Mouse (Mus musculus): ENCODE data around the gene Fbxl2.
A peak's percentile ranks its signal among the peaks of the same experiment; 100 is the strongest.
"Not testable (repeated sequence)": the region's sequence is repeated elsewhere in the genome, so short reads cannot be mapped to it uniquely, and the experiment has no call there.

Gene Fbxl2

DNA sequence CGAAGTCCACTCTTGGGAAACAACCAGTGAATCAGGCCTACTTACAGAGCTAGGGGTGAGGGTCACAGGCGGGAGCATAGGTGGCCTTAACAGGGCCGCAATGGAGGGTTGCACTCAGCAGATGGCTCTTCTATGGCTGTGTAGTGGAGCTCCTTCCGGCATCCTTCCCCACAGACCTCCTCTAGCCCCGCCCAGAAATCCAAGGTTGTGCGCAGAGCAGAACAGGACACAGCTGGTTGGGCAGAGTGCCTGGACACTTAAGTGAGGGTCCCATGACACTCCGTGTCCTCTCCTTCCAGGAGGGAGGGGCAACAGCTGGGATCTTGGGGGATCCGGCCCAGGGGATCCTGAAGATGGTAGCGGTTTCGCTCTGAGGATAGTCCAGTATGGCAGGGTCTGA, at the start of gene Fbxl2:
Gene Fbxl2, minus strand, starts transcription at position 164 of the 400 bp plus-strand sequence.
- DNase-seq (ENCODE audit: low spot score in 2 of 2): no peak

GRCm38 (mm10) chr9:114094854-114095253, 48.9 kb upstream of the Fbxl2 start:
- no peak for DNase-seq (ENCODE audit: low spot score in 2 of 2)

DNA sequence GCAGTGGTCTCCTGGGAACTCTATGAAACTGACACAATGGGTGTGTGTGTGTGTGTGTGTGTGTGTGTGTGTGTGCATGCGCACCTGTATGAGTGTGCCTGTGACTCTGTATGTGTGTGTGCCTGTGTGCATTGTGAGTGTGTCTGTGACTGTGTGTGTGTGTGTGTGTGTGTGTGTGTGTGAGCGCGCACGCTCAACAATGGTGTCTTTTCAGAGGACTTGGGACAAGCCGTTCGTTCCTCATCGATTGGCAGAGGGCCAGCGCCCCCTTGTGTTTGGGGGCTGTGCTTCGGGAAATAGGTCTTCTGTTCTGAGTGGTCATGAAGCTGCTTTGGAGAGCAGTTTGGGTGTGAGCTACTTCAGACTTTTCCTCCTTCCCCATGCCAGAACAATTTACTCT, 46.2 kb upstream of the Fbxl2 start:
- DNase-seq (ENCODE audit: low spot score in 2 of 2): not testable (repeated sequence)

DNA sequence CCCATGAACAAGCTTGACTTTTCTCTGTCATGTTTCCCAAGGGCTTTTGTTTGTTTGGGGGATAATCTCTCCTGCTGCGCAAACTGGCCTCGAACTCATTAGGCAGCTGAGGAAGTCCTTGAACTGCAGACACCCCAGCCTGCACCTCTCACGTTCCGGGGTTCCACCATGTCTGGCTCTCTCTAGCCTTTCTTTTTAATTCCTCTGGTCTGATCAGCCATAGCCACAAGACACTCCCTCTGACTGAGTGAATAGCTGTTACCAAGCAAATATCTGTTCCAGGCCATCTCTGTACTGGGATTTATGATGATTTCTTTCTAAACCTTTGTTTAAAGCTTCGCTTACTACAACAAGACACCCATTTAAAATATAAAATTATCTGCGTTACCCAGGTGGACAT, 42.9 kb upstream of the Fbxl2 start:
- DNase-seq (ENCODE audit: low spot score in 2 of 2): not testable (repeated sequence)

- no peak for DNase-seq (ENCODE audit: low spot score in 2 of 2)
Observed at GRCm38 (mm10) chr9:114087106-114087815, 41.3 kb upstream of the Fbxl2 start.

GRCm38 (mm10) chr9:114086422-114086821, 40.4 kb upstream of the Fbxl2 start:
- DNase-seq (ENCODE audit: low spot score in 2 of 2): no peak

DNA sequence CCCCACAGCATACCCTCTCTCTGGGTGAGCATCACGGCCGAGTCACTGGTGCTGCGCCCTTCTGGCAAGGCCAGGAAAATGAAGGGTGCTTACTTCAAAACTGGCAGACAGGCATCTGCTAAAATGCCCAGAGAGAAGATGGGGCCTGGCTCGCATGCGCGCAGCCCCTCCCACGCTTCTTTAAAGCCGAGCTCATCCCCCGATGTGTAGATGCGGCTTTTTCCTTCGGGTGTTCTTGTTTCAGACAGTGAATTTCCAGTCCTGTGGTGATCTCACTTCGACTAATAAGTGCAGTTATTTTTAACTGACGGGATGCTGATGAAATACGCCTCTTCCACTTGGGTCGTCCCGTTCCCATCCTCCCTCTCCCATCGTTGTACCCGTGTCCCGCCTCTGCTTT, 27.7 kb upstream of the Fbxl2 start:
- no peak for DNase-seq (ENCODE audit: low spot score in 2 of 2)

GRCm38 (mm10) chr9:114069372-114069771, 23.4 kb upstream of the Fbxl2 start:
- DNase-seq (ENCODE audit: low spot score in 2 of 2): no peak

GRCm38 (mm10) chr9:114068494-114069053, 22.6 kb upstream of the Fbxl2 start:
- DNase-seq (ENCODE audit: low spot score in 2 of 2): no peak

GRCm38 (mm10) chr9:114057090-114057796, 11.3 kb upstream of the Fbxl2 start, which contains the start of gene Susd5:
Gene Susd5, plus strand, starts transcription at chr9:114057140.
- no peak for DNase-seq (ENCODE audit: low spot score in 2 of 2)

GRCm38 (mm10) chr9:114052866-114053265, 6.9 kb upstream of the Fbxl2 start:
- DNase-seq (ENCODE audit: low spot score in 2 of 2): no peak

- no peak for DNase-seq (ENCODE audit: low spot score in 2 of 2)
Observed at GRCm38 (mm10) chr9:114052031-114052430, 6.0 kb upstream of the Fbxl2 start.

GRCm38 (mm10) chr9:114050778-114051177, 4.8 kb upstream of the Fbxl2 start:
- no peak for DNase-seq (ENCODE audit: low spot score in 2 of 2)

- no peak for DNase-seq (ENCODE audit: low spot score in 2 of 2)
Observed at GRCm38 (mm10) chr9:114050106-114050505, 4.1 kb upstream of the Fbxl2 start.

DNA sequence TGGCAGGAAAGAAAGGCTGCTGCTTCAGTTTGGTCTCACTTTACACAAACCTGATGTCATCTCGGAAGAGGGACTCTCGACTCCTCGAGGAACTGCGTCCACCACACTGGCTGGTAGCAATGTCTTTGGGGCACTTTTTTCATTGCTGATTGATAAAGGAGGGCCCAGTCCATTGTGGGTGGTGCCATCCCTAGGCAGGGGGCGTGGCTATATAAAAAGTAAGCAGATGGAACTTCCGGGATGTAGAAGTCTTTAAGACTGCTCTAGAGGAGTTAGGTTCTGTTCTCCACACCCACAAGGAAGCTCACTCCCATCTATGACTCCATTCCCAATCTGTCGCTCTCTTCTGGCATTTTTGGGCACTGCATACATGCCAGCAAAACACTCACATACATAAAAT, 685 bp upstream of the Fbxl2 start:
- DNase-seq (ENCODE audit: low spot score in 2 of 2): no peak

DNA sequence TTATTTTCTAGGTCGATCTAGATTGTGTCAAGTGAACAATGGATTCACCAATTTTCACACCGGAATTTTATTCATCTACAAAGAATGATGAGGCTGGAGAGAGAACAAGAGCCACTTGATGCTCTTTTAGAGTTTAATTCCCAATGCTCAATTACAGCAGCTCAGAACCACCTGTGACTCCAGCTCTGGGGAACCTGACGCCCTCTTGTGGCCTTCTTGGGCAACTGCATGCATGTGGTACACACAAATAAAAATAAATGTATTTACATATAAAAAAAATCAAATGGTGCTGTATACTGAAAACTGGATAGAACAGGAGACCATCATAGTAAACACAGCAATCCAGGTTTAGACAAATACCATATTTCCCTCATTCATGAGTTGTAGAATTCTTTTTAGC, 1.5 kb downstream of the Fbxl2 start:
- no peak for DNase-seq (ENCODE audit: low spot score in 2 of 2)

DNA sequence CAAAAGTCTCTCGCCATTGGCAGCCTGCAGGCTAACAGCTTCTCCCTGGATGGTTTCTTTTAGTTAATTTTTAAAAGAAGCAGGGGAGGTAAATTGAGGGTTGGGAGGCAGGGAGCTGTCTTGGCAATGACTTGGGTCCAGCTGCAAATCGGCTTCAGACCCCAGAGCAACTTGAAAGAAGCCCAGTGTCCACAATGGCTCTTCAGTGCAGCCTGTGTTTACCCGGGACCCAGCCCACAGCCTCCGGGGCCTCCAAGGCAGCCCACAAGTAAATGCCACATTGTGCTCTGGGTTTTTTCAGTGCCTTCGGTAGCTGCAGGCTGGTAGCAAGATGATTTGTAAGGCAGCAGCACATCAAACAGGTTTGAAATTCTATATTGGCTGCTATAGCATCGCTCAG, 3.5 kb downstream of the Fbxl2 start:
- no peak for DNase-seq (ENCODE audit: low spot score in 2 of 2)

DNA sequence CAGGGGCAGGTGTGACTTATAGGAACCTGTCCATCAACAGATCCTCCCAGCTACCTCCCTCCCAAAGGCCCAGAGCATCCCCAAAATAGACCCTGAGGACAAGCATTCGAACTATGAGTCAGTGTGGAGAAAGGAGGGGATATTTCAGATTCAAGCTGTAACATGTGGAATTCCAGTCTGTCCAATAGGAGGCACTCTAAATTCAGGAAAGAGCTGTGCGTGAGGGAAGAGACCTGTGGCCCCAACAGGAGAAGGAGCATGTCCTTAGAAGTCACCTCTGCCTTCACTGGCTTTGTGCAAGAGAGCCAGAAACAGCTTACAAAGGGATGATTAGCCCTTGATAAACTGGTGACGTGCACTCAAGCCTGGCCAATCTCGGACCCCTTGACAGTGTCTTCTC, 5.0 kb downstream of the Fbxl2 start:
- no peak for DNase-seq (ENCODE audit: low spot score in 2 of 2)

DNA sequence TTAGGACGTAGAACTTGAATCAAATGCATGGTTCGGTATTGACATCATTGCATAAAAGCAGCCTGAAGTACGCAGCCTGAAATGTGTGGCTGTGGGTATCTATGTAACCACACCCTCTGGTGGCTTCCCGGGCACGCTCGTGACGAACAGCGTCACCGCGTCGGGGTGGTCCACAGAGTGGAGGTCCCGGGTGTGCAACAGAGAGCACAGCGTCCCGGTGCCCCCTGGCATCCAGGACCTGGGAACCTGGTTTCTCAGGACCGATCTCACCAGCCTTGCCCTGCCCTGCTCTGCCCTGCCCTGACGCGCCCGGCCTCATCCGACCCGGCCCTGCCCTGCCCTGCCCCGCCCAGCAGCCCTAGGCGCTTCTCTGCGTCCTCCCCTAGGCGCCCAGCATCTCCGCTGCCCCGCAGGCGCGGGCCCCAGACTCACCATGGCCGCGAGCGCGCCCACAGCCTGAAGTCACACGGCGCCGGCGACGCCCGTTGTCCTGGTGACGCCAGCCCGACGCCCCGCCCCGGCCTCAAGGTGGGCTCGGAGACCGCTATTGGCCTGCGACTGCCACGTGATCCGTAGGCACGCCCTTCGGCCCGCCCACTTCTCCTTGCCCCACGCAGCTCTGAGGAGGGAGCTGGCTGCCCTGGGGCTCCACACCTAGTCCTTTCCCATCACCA, 19.6 kb downstream of the Fbxl2 start:
- peak in 1 of 2 experiments; percentile 27 for DNase-seq (ENCODE audit: low spot score in 2 of 2)

DNA sequence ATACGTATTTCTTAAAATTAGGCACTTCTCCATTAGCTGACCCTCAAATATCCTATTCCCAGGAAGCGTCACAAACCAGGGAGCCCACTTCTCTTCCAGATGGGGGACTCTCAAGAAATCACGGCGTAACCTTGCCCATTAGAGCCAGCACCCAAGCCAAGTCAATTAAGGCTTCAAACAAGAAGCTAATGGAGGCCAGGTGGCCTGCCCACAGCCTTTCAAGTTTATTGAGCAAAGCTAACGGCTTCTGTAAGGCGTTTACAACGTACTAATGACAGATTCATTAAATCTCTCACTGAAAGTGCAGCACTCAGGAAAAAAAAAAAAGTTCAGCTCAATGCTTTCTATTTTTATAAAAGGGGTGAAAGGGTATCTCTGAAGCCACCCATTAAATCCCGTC, 20.1 kb downstream of the Fbxl2 start:
- no peak for DNase-seq (ENCODE audit: low spot score in 2 of 2)

DNA sequence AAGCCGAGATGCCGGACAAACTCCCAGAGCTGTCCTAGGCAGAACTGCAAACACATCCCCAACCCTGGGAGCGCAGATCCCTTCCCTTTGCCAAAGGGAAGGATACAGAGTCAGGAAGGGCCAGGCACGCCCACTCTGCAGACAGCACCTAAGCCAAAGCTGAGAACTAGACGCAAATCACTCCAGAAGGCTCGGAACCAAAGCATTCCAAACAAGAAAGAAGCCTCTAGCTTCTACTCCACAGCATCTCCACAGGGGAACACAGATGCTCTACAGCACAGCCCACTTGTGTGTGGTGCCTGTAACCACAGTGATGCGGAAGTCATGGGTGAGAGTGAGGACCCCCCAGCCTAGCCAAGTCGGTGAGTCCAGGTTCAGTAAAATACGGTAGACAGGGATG, 20.8 kb downstream of the Fbxl2 start:
- no peak for DNase-seq (ENCODE audit: low spot score in 2 of 2)

GRCm38 (mm10) chr9:114022141-114022540, 23.9 kb downstream of the Fbxl2 start:
- no peak for DNase-seq (ENCODE audit: low spot score in 2 of 2)
